Mouse (Mus musculus) left cerebral cortex, postnatal 25 days (tissue): ENCODE data around the gene Gm21310. TPM values are rescaled to one million over a fixed set of nuclear protein-coding genes. Genes with fewer than 3 reads are reported as not detected.
"Not testable (repeated sequence)": the region's sequence is repeated elsewhere in the genome, so short reads cannot be mapped to it uniquely, and the experiment has no call there.

Experiments
- DNase-seq, 2 experiments: peaks; one replicate each; pipeline ENCODE4 v3.0.0; 2022; ENCODE audit warnings: low spot score in 2 of 2, mixed read lengths in 1 of 2
- intact Hi-C: fragments of 180-260 bp; cut with DNase I; formaldehyde crosslinking; loops from one replicate; pipeline ENCODE4 v1.15.1; 2025
- total RNA-seq, 2 experiments: library from RNA; stranded (reverse); gene quantifications; 2 replicates each; pipeline ENCODE4 v1.2.3; 2021

Gm21310 gene
- not detected for total RNA-seq

DNA sequence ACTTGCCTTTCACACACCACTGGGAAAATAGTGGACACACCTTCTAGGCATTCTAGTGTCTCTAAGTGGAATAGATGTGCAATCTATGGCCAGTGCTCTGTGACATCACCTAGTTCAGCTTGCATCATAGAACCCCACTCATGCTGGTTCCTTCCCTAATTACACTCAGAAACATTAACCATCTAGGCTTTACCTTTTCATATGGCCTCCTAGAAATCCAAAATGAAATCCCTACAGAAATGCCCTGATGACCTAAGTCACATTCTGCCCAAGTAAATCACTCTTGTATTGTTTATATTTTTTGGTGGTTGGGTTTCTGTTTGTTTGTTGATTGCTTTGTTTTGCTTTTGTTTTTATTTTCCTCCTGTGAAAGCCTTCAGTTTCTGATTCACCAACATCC lies at the start of gene Gm21310:
Gm21310 (minus strand) TSS at position 101 of the 400 bp plus-strand sequence.
- DNase-seq, intact Hi-C loops: not testable (repeated sequence)

Other genes with a start within 250 kb of the Gm21310 start
- gene Gm20834, start 177.4 kb upstream of the Gm21310 start, total RNA-seq = not detected